Mouse (Mus musculus) hindbrain, embryonic 14.5 days (tissue): ENCODE measurements around the gene Capn2. TPM values are rescaled to one million over a fixed set of nuclear protein-coding genes. Genes with fewer than 3 reads are reported as not detected.

Experiments
- ATAC-seq: fragments of 200-750 bp; cut with Nextera tagmentation; 2 replicates; pipeline ENCODE4 v1.8.0; 2017; ENCODE audit warnings: moderate number of reproducible peaks, mild to moderate bottlenecking, moderate TSS enrichment, moderate library complexity; ENCODE audit not compliant: low FRiP score
- DNase-seq: peaks from one replicate; pipeline ENCODE4 v3.0.0-alpha.2; 2015; ENCODE audit warnings: low spot score
- H3K27ac ChIP-seq: fragments of 300-500 bp; sonication (generic); 2 replicates; pipeline ENCODE4 v1.5.1; 2014; ENCODE audit warnings: mild to moderate bottlenecking, moderate library complexity
- H3K27me3 ChIP-seq: fragments of 300-500 bp; sonication (generic); 2 replicates; pipeline ENCODE4 v1.6.1; 2014; ENCODE audit warnings: mild to moderate bottlenecking, low read length, mixed read lengths; ENCODE audit not compliant: control insufficient read depth, insufficient read depth
- H3K36me3 ChIP-seq: fragments of 300-500 bp; sonication (generic); replicated peaks from 2 replicates; pipeline ENCODE4 v1.6.1; 2014; ENCODE audit not compliant: control insufficient read depth, insufficient read depth
- H3K4me1 ChIP-seq: fragments of 300-500 bp; sonication (generic); replicated peaks from 2 replicates; pipeline ENCODE4 v1.6.1; 2014; ENCODE audit warnings: antibody characterized with exemption, low read length, mixed read lengths; ENCODE audit not compliant: control insufficient read depth, insufficient read depth
- H3K4me2 ChIP-seq: fragments of 300-500 bp; sonication (generic); replicated peaks from 2 replicates; pipeline ENCODE4 v1.6.1; 2014; ENCODE audit warnings: mild to moderate bottlenecking, moderate library complexity
- H3K4me3 ChIP-seq: fragments of 300-500 bp; sonication (generic); replicated peaks from 2 replicates; pipeline ENCODE4 v1.5.1; 2014; ENCODE audit warnings: mild to moderate bottlenecking, low read length
- H3K9ac ChIP-seq: fragments of 300-500 bp; sonication (generic); 2 replicates; pipeline ENCODE4 v1.6.1; 2014
- H3K9me3 ChIP-seq: fragments of 300-500 bp; sonication (generic); 2 replicates; pipeline ENCODE4 v1.6.1; 2016; ENCODE audit warnings: low read length; ENCODE audit not compliant: control insufficient read depth
- WGBS: fragments of 180-500 bp; shearing (Covaris S2); extraction: QIAGEN DNeasy Blood & Tissue Kit; methylation state at CpG from one replicate; pipeline ENCODE4 v1.1.7; 2014; 5-methylcytosine and 5-hydroxymethylcytosine counted together
- polyA plus RNA-seq: library from polyadenylated mRNA; unstranded; fragments of >200 nt; fragmentation: Nextera tagmentation; extraction: Ambion mirVana; gene quantifications from 2 replicates; pipeline ENCODE4 v1.2.1, GENCODE M21; 2014

Gene Capn2
- polyA plus RNA-seq, 1 experiment from 2014 or later, result 81.0 TPM

GRCm38 (mm10) chr1:182419481-182419880, 97.9 kb downstream of the Capn2 start:
- Histone ChIP-seq H3K4me1 (peaks cover 13% of the 10 kb centered on the region; the same call in 1 of the 2 replicates), H3K4me3 (no peak overlapping the region), H3K9me3 (no peaks in the 10 kb centered on the region), H3K27ac (no peak overlapping the region), H3K27me3 (no peaks in the 10 kb centered on the region), H3K4me2 (no peak overlapping the region), H3K9ac (no peak overlapping the region), H3K36me3 (no peaks in the 10 kb centered on the region)
- WGBS, result 65% methylated on average over 3 of the region's 3 CpGs
- ATAC-seq (no peak), DNase-seq (no peak)

Other genes starting within 250 kb of the Capn2 start
- 102 and 115 TPM in 2 replicates for gene Degs1, start 234.8 kb downstream of the Capn2 start, polyA plus RNA-seq
- gene Fbxo28, start 176.0 kb downstream of the Capn2 start, polyA plus RNA-seq, result 35.8 and 40.2 TPM in 2 replicates
- 19.5 and 21.6 TPM in 2 replicates for gene Trp53bp2, start 108.4 kb downstream of the Capn2 start, polyA plus RNA-seq
- not detected in 2 replicates for gene Capn8, start 47.4 kb upstream of the Capn2 start, polyA plus RNA-seq
- not detected in 2 replicates for gene Ccdc185, start 231.6 kb upstream of the Capn2 start, polyA plus RNA-seq
- 73.9 and 83.9 TPM in 2 replicates for gene Susd4, start 246.3 kb upstream of the Capn2 start, polyA plus RNA-seq